Mouse (Mus musculus) ovary, adult 2 months (tissue): Measurements from ENCODE around the gene Smarca2. TPM values are rescaled to one million over a fixed set of nuclear protein-coding genes. Genes with fewer than 3 reads are reported as not detected.

Source experiments
- polyA plus RNA-seq: library from polyadenylated mRNA; depleted of rRNA; stranded (reverse); fragments of >200 nt; gene quantifications from 2 replicates; pipeline ENCODE4 v1.2.3, GENCODE M21; 2012; rRNA removed

Gene Smarca2
- 38.8 and 44.4 TPM in 2 replicates for polyA plus RNA-seq

DNA sequence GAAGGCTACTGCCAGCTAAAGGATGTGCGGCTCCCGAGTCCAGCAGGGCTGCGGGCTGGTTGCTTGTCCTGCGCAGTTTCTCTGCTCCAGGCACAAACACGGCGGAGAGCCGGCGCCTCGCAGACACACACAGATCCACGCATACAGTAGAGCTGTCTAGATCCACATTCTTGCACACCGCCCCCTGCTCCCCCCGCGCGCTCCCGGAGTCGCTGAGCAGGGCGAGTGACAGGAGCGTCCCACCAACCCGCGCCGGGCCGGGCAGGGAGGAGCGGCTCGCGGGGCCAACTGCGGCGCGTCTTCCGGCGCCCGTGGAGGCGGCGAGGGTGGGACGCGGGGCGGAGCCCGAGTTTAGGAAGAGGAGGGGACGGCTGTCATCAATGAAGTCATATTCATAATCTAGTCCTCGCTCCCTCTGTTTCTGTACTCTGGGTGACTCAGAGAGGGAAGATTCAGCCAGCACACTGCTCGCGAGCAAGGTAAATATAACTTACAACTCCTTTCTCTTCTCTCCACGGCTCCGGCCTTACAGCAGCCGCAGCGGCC is at the start of gene Smarca2:
Smarca2 (plus strand) TSS at position 296 of the 546 bp plus-strand sequence.

